Mouse (Mus musculus) kidney, postnatal 10 days (tissue): ENCODE measurements around the gene Rhcg.
A peak's percentile ranks its signal among the peaks of the same experiment; 100 is the strongest.

Experiments
- DNase-seq: peaks from one replicate; pipeline ENCODE4 v3.0.0; 2021; ENCODE audit warnings: mixed read lengths

The Rhcg gene

GRCm38 (mm10) chr7:79600122-79600521 is 17.3 kb downstream of the Rhcg start:
- DNase-seq = no peak

- peak; percentile 81 for DNase-seq
Measured at GRCm38 (mm10) chr7:79594854-79595253, 22.6 kb downstream of the Rhcg start.

GRCm38 (mm10) chr7:79591812-79592731 is 25.4 kb downstream of the Rhcg start:
- DNase-seq = peak; percentile 53

GRCm38 (mm10) chr7:79590560-79591110 is 26.8 kb downstream of the Rhcg start:
- DNase-seq = no peak

- no peak for DNase-seq
Measured at GRCm38 (mm10) chr7:79589763-79590559, 27.5 kb downstream of the Rhcg start.

GRCm38 (mm10) chr7:79588284-79588683 is 29.2 kb downstream of the Rhcg start:
- no peak for DNase-seq

GRCm38 (mm10) chr7:79578851-79579241 is 38.6 kb downstream of the Rhcg start:
- DNase-seq = peak; percentile 49

GRCm38 (mm10) chr7:79577931-79578850 is 39.3 kb downstream of the Rhcg start:
- DNase-seq = peak; percentile 27

GRCm38 (mm10) chr7:79577096-79577874 is 40.2 kb downstream of the Rhcg start:
- no peak for DNase-seq

- peak; percentile 68 for DNase-seq
Measured at GRCm38 (mm10) chr7:79576659-79577058, 40.8 kb downstream of the Rhcg start.

GRCm38 (mm10) chr7:79572191-79572818 is 45.2 kb downstream of the Rhcg start:
- no peak for DNase-seq

- peak; percentile 39 for DNase-seq
Measured at GRCm38 (mm10) chr7:79568937-79569535, 48.4 kb downstream of the Rhcg start.

GRCm38 (mm10) chr7:79568212-79568611 is 49.2 kb downstream of the Rhcg start:
- DNase-seq = no peak

GRCm38 (mm10) chr7:79563675-79564074 is 53.8 kb downstream of the Rhcg start:
- DNase-seq = peak; percentile 29

- no peak for DNase-seq
Measured at GRCm38 (mm10) chr7:79562385-79562784, 55.1 kb downstream of the Rhcg start.

GRCm38 (mm10) chr7:79558698-79559097 is 58.8 kb downstream of the Rhcg start:
- DNase-seq = no peak

- DNase-seq = no peak
Measured at GRCm38 (mm10) chr7:79557728-79558221, 59.7 kb downstream of the Rhcg start.

- peak; percentile 73 for DNase-seq
Measured at GRCm38 (mm10) chr7:79555368-79556034, 62.0 kb downstream of the Rhcg start.

- peak; percentile 35 for DNase-seq
Measured at GRCm38 (mm10) chr7:79552702-79553101, 64.8 kb downstream of the Rhcg start.
